Mouse (Mus musculus) heart, adult 11 months (tissue): ENCODE results near the gene Armcx6.
A peak's percentile ranks its signal among the peaks of the same experiment; 100 is the strongest.
"Not testable (repeated sequence)": the region's sequence is repeated elsewhere in the genome, so short reads cannot be mapped to it uniquely, and the experiment has no call there.

Source experiments
- DNase-seq: peaks from one replicate; pipeline ENCODE4 v3.0.0; 2022

Armcx6 gene

GRCm38 (mm10) chrX:134750764-134751592 lies at the start of gene Armcx6:
Gene Armcx6, minus strand, starts transcription at chrX:134751417.
- peak; percentile 98 for DNase-seq

- no peak for DNase-seq
Observed at GRCm38 (mm10) chrX:134787728-134788127, 36.5 kb upstream of the Armcx6 start.

GRCm38 (mm10) chrX:134763428-134764198 lies 12.4 kb upstream of the Armcx6 start:
- not testable (repeated sequence) for DNase-seq

- DNase-seq: peak; percentile 90
Observed at GRCm38 (mm10) chrX:134757293-134757995, 6.2 kb upstream of the Armcx6 start.

GRCm38 (mm10) chrX:134756434-134757292 lies 5.4 kb upstream of the Armcx6 start, which contains the start of gene Armcx3:
Gene Armcx3, plus strand, starts transcription at chrX:134756595.
- peak; percentile 98 for DNase-seq

GRCm38 (mm10) chrX:134752584-134752983 lies 1.4 kb upstream of the Armcx6 start:
- DNase-seq: no peak

- no peak for DNase-seq
Observed at GRCm38 (mm10) chrX:134751910-134752309, 693 bp upstream of the Armcx6 start.

GRCm38 (mm10) chrX:134746459-134746858 lies 4.8 kb downstream of the Armcx6 start:
- no peak for DNase-seq

GRCm38 (mm10) chrX:134741862-134742261 lies 9.4 kb downstream of the Armcx6 start:
- no peak for DNase-seq

GRCm38 (mm10) chrX:134739160-134739559 lies 12.1 kb downstream of the Armcx6 start:
- DNase-seq: no peak

GRCm38 (mm10) chrX:134737796-134738195 lies 13.4 kb downstream of the Armcx6 start:
- DNase-seq: no peak

GRCm38 (mm10) chrX:134729778-134730177 lies 21.4 kb downstream of the Armcx6 start:
- no peak for DNase-seq

- DNase-seq: not testable (repeated sequence)
Observed at GRCm38 (mm10) chrX:134723762-134724161, 27.5 kb downstream of the Armcx6 start.

GRCm38 (mm10) chrX:134718524-134718923 lies 32.7 kb downstream of the Armcx6 start:
- DNase-seq: peak; percentile 95

- peak; percentile 95 for DNase-seq
Observed at GRCm38 (mm10) chrX:134717752-134718308, 33.4 kb downstream of the Armcx6 start, which contains the start of gene Armcx1. Gene Armcx1, plus strand, starts transcription at chrX:134717963.

GRCm38 (mm10) chrX:134716863-134717262 lies 34.4 kb downstream of the Armcx6 start:
- no peak for DNase-seq
